Mouse (Mus musculus): ENCODE measurements at regions not wholly inside any gene's neighbourhood (a gene's known extent, or its start where the extent isn't known, plus 50 kb on each side); places are given as distances from the start of the nearest gene placed in this dataset.

GRCm38 (mm10) chr14:104146841-104147240 is 302.6 kb upstream of the Ednrb start:
- TF ChIP-seq POLR2A (IDR thresholded peaks at IDR 0.05; ENCODE audit: borderline replicate concordance, control insufficient read depth, low read depth, low read length) (no peak), CTCF (IDR thresholded peaks at IDR 0.05; ENCODE audit: control insufficient read depth, insufficient read depth, low read length) (no peak)

Data from bone marrow, adult 2 months (tissue).